Mouse (Mus musculus) liver, embryonic 16.5 days (tissue): ENCODE measurements around the gene Klk13. TPM values are rescaled to one million over a fixed set of nuclear protein-coding genes. Genes with fewer than 3 reads are reported as not detected.
"Not testable (repeated sequence)": the region's sequence is repeated elsewhere in the genome, so short reads cannot be mapped to it uniquely, and the experiment has no call there.

Source experiments
- ATAC-seq: fragments of 200-750 bp; cut with Nextera tagmentation; 2 replicates; pipeline ENCODE4 v1.8.0; 2017; ENCODE audit warnings: low read depth, mild to moderate bottlenecking, moderate number of reproducible peaks, moderate library complexity
- H3K27ac ChIP-seq: fragments of 300-500 bp; sonication (generic); 2 replicates; pipeline ENCODE4 v1.5.1; 2014; ENCODE audit warnings: mild to moderate bottlenecking, low read length
- H3K27me3 ChIP-seq: fragments of 300-500 bp; sonication (generic); 2 replicates; pipeline ENCODE4 v1.6.1; 2014; ENCODE audit warnings: low read depth, low read length, mixed read lengths; ENCODE audit not compliant: control insufficient read depth, insufficient read depth
- H3K36me3 ChIP-seq: fragments of 300-500 bp; sonication (generic); 2 replicates; pipeline ENCODE4 v1.6.1; 2014; ENCODE audit warnings: mild to moderate bottlenecking; ENCODE audit not compliant: control insufficient read depth, insufficient read depth
- H3K4me1 ChIP-seq: fragments of 300-500 bp; sonication (generic); 2 replicates; pipeline ENCODE4 v1.6.1; 2014; ENCODE audit warnings: low read depth, low read length, mixed read lengths; ENCODE audit not compliant: control insufficient read depth
- H3K4me2 ChIP-seq: fragments of 300-500 bp; sonication (generic); 2 replicates; pipeline ENCODE4 v1.6.1; 2014; ENCODE audit warnings: low read depth, low read length, mixed read lengths
- H3K4me3 ChIP-seq: fragments of 300-500 bp; sonication (generic); 2 replicates; pipeline ENCODE4 v1.5.1; 2014; ENCODE audit warnings: low read depth, mild to moderate bottlenecking, low read length
- H3K9ac ChIP-seq: fragments of 300-500 bp; sonication (generic); 2 replicates; pipeline ENCODE4 v1.6.1; 2014; ENCODE audit warnings: low read depth, low read length
- H3K9me3 ChIP-seq: fragments of 300-500 bp; sonication (generic); replicated peaks from 2 replicates; pipeline ENCODE4 v1.6.1; 2016; ENCODE audit warnings: low read length; ENCODE audit not compliant: control insufficient read depth
- WGBS: fragments of 180-500 bp; shearing (Covaris S2); extraction: QIAGEN DNeasy Blood & Tissue Kit; methylation state at CpG from one replicate; pipeline ENCODE4 v1.1.7; 2014; ENCODE audit not compliant: insufficient replicate concordance; 5-methylcytosine and 5-hydroxymethylcytosine counted together
- polyA plus RNA-seq: library from polyadenylated mRNA; unstranded; fragments of >200 nt; fragmentation: Nextera tagmentation; extraction: Ambion mirVana; gene quantifications from 2 replicates; pipeline ENCODE4 v1.2.1, GENCODE M21; 2015

The Klk13 gene
- polyA plus RNA-seq, result not detected in 2 replicates

DNA sequence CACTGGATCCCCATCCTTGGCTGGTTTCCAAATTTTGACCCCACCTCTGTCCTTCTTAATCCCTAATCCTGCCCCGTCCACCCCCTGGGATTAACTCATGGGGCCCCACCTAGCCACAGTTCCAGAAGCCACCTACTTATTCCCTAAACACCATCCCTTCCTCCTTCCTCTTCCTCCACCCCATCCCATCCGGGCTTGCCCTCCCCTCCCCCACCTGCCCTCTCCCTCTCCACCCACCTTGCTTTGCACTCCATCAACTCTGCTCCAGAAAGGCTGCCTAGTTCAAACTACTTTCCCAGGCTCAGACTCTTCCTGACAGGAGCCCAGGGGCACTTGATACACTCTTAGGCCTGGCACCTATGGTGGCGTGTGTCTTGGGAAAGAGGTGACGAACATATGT, at the start of gene Klk13:
Klk13 (plus strand) TSS at position 301 of the 400 bp plus-strand sequence.
- no peak for ATAC-seq
- WGBS, result 48% methylated on average over 4 of the region's 4 CpGs

DNA sequence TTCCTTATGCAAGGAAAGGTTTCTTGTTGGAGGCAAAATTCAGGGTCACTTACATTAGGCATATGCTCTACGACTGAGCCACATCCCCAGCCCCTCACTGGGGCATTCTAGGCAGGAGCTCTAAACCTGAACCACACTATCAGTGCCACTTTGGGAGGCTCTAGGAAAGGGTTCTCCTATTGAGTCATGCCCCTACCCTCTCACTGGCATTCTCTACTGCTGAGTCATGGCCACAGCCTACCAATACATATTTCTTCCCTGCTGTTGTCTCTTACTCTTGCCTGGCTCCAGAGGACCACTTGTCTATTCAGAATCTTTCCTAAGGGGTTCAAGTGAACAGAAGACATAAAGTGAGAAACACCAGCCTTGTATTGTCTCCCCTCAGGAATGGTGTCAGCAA, 49.6 kb upstream of the Klk13 start:
- Histone ChIP-seq H3K27me3 (no peaks in the 10 kb centered on the region), H3K9me3 (no peaks in the 10 kb centered on the region), H3K4me2 (no peak overlapping the region), H3K4me1 (no peaks in the 10 kb centered on the region), H3K4me3 (no peak overlapping the region), H3K36me3 (no peaks in the 10 kb centered on the region), H3K27ac (no peak overlapping the region), H3K9ac (no peak overlapping the region)
- no peak for ATAC-seq
- WGBS, result 93% methylated on average over 1 of the region's 1 CpGs

More for the DNA sequence above, at the start of gene Klk13:
- H3K4me2 ChIP-seq, result no peak within 1 kb of the TSS
- no peaks in the 10 kb centered on the region for H3K4me1 ChIP-seq
- no peaks in the 10 kb centered on the region for H3K27me3 ChIP-seq
- no peak within 1 kb of the TSS for H3K27ac ChIP-seq
- H3K36me3 ChIP-seq, result no peaks in the 10 kb centered on the region
- H3K9ac ChIP-seq, result no peak within 1 kb of the TSS
- no peaks in the 10 kb centered on the region for H3K9me3 ChIP-seq
- H3K4me3 ChIP-seq, result no peak within 1 kb of the TSS

DNA sequence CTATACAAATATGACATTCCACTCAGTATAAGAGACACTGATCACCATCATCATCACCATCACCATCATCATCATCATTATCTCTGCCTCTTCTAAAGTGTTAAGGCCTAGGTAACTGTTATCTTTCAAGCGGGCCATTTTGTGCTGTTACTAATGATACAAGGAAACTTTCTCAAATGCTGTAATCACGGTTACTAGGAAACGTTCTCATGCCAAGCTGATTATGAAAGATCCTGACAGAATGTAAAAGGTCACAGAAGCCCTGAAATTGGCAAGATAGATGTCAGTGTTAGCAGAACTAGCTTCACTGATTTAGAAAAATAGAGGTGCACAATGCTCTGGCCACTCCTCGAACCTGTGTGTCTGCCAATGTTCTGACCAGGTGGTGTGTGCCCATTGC, 45.1 kb upstream of the Klk13 start:
- not testable (repeated sequence) for H3K27ac ChIP-seq, H3K9me3 ChIP-seq, H3K4me3 ChIP-seq, H3K36me3 ChIP-seq, H3K9ac ChIP-seq, H3K4me1 ChIP-seq, H3K27me3 ChIP-seq, ATAC-seq, H3K4me2 ChIP-seq
- WGBS, result 64% methylated on average over 4 of the region's 4 CpGs

DNA sequence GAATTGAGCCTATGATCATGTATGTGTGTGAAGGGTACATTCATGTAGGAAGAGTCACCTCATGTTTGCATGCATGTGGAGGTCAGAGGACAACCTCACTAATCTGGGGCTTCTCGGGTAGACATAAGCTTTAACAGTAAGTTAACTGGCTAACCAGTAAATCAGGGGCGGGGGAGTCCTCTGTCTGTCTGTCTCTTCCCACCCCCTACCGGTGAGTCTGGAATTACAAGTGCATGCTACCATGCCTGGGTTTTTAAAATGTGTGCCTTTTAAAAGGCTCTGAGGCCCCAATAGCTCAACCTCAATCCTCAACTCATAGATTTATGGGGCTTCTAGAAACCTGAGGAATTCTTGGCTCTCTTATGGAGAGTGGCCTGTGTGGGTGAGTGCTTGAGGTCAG, 43.8 kb upstream of the Klk13 start:
- H3K9me3 ChIP-seq, result no peaks in the 10 kb centered on the region
- no peaks in the 10 kb centered on the region for H3K36me3 ChIP-seq
- ATAC-seq, result no peak
- H3K9ac ChIP-seq, result no peak overlapping the region
- 21% methylated on average over 3 of the region's 3 CpGs for WGBS
- H3K4me3 ChIP-seq, result no peak overlapping the region
- peaks cover 7% of the 10 kb centered on the region for H3K4me1 ChIP-seq
- H3K4me2 ChIP-seq, result no peak overlapping the region
- no peak overlapping the region for H3K27ac ChIP-seq
- no peaks in the 10 kb centered on the region for H3K27me3 ChIP-seq

DNA sequence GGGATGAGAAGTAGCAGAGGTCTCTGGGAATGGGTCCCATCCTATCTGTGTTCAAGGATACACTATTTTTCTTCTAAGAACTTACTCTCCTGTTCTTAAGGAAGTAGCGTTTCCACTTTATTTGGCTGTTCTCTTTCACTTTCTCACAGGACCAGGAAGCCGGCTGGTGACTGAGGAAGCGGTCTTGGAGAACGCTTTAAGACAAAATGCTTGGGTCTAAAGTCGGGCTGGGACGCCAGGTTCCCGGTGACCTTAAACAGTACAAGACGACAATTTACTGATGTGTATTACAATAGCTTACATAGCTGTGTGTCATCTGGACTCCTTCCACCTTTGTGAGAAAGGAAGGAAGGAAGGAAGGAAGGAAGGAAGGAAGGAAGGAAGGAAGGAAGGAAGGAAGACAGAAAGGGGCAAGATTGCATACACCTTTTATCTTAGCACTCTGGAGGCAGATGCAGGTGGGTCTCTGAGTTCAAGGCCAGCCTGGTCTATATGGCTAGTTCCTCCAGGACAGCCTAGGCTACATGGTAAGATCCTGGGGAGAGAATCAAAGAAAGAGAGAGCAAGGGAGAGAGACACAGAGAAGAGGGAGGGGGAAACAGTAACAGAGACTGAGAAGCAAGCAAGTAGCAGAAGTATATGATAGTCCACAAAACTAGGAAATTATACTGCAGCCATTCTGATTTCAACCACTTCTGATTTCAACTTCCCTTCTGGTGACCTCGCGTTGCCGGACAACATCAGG, 41.1 kb upstream of the Klk13 start:
- 57% methylated on average over 11 of the region's 11 CpGs for WGBS
- peaks cover 7% of the 10 kb centered on the region for H3K4me1 ChIP-seq
- H3K4me2 ChIP-seq, result peak overlapping the region; percentile 70
- peak overlapping the region; percentile 76 for H3K4me3 ChIP-seq
- peaks cover 2% of the 10 kb centered on the region; the same call in 1 of the 2 replicates for H3K36me3 ChIP-seq
- ATAC-seq, result peak; percentile 2; the same call in 1 of the 2 replicates
- H3K9ac ChIP-seq, result peak overlapping the region; percentile 52
- 0 out of 2 replicates have a peak overlapping the region, but pooled peaks have one; percentile 5 for H3K27ac ChIP-seq
- H3K27me3 ChIP-seq, result no peaks in the 10 kb centered on the region
- no peaks in the 10 kb centered on the region for H3K9me3 ChIP-seq

DNA sequence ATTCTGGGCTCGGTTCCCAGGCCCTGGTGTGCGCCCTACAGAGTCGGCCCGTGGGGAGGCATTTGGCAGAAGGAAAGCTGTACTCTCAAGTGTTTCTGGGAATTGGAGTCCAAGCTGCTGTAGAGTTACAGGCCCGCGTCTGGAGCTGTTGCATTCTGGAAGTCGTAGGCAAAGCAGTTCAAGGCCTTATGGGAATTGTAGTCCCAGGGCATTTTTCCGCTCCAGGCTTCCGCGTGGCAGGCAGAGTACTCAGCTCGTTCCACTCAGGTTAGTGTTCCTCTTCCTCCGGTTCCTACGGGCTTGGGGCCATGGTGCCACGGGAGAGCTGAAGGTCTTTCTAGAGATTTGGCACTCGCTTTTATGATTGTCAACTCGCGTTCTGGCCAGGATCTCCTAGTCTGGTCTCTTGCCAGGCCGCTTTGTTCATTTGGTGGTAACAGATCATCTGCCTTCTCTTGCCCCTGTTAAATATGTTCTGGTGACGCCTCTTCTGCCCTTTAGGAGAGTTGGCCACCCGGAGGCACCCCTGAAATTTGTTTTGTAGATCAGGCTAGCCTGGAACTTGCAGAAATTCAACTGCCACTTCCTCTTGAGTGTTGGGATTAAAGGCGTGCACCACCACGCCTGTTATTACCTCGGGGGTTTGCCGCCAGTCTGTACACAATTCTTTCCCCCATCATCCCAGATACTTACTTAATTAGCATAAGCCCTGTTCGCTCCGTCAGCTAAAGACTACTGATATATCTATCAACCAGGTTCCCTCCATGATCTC, 40.4 kb upstream of the Klk13 start, which contains the start of gene Ctu1:
Ctu1 (plus strand) TSS at position 208 of the 772 bp plus-strand sequence.
- Histone ChIP-seq H3K4me2 (peak within 1 kb of the TSS; percentile 70), H3K4me3 (peak within 1 kb of the TSS; percentile 76), H3K27me3 (no peaks in the 10 kb centered on the region), H3K9me3 (no peaks in the 10 kb centered on the region), H3K36me3 (peaks cover 8% of the 10 kb centered on the region), H3K4me1 (peaks cover 7% of the 10 kb centered on the region), H3K9ac (peak within 1 kb of the TSS; percentile 72), H3K27ac (peak within 1 kb of the TSS; percentile 22; the same call in 1 of the 2 replicates)
- peak; percentile 95 for ATAC-seq
- 0% methylated on average over 26 of the region's 26 CpGs for WGBS

DNA sequence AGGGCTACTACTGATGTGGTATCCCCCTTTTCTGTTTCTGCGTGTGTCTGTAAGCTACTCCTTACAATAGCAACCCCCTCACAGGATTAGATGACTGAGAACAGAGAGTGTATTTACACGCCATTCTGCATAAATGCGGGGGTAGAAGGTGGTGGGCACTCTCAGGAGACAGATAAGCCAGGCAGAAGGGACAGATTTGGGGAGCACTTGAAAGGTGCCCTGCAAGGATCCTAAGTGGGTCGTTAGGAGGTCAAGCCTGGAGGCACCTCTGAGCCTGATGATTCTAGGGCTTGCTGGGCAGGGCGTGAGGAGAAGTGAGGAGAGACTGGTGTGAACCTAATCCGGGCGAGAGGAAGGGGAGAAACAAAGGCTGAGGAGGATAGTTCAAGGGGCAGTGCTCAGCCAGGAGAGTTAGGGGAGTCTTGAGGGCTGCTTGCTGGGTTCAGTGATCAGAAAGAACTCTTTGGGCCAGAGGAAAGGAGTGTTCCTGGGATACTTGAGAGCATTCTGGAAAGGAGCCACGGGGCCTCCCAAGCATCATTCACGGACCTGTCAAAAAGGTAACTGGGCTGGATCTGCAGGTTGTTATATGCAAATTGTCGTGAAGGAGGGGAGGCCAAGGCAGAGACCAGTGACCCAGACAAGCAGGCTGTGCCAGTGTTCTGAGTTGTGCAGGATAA, 39.6 kb upstream of the Klk13 start:
- peak overlapping the region; percentile 70 for H3K4me2 ChIP-seq
- 16% methylated on average over 10 of the region's 10 CpGs for WGBS
- peak overlapping the region; percentile 72 for H3K9ac ChIP-seq
- no peak overlapping the region for H3K27ac ChIP-seq
- H3K27me3 ChIP-seq, result no peaks in the 10 kb centered on the region
- peaks cover 16% of the 10 kb centered on the region for H3K36me3 ChIP-seq
- H3K4me1 ChIP-seq, result peaks cover 7% of the 10 kb centered on the region
- peak overlapping the region; percentile 76 for H3K4me3 ChIP-seq
- no peaks in the 10 kb centered on the region for H3K9me3 ChIP-seq
- ATAC-seq, result no peak

DNA sequence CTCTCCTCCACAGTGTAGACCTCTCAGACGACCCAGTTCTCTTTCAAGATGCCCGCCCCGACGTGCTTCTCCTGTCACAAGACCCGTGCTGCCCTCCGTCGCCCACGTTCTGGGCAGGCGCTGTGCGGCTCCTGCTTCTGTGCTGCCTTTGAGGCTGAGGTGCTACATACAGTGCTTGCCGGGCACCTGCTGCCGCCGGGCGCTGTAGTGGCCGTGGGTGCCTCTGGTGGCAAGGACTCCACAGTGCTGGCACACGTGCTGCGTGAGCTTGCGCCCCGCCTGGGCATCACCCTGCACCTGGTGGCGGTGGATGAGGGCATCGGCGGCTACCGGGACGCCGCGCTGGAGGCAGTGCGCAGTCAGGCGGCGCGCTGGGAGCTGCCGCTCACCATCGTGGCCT, 37.3 kb upstream of the Klk13 start:
- 88% methylated on average over 32 of the region's 32 CpGs for WGBS
- H3K4me3 ChIP-seq, result no peak overlapping the region
- no peaks in the 10 kb centered on the region for H3K27me3 ChIP-seq
- H3K9ac ChIP-seq, result no peak overlapping the region
- H3K27ac ChIP-seq, result no peak overlapping the region
- peaks cover 17% of the 10 kb centered on the region for H3K36me3 ChIP-seq
- no peak overlapping the region for H3K4me2 ChIP-seq
- no peak for ATAC-seq
- H3K4me1 ChIP-seq, result peaks cover 7% of the 10 kb centered on the region
- H3K9me3 ChIP-seq, result no peaks in the 10 kb centered on the region
